13 mouse cellular contexts compared by ENCODE assay signal in the genomic region with DNA sequence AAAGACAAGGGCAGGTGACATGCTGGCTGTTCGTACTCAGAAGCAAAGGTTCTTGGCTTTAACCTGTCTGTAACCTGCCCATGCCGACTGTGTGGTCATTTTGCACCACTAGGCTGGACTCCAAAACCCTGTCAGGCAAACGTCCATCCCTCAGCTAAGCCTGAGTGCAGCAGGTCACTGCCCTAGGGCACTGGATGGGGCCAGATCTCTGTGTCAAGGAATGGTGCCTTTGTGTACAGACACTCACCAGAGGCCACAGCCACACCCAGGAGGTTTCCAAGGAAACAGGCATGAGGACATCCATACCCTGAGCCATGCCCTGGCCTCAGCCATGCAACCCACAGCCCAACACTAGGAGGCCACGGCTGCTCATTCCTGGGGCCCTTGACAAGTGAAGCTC.
DNase-seq lines count a peak whose midpoint lies in the region; ATAC-seq lines count a peak whose summit lies in the region.
"Had no signal": no experiment of that assay in that cellular context is flagged by ENCODE, and none has a peak within 500 bp of the region (broad histone marks: within the 10 kb centered on the region; RNA-seq: fewer than 3 reads in every experiment).

No protein-coding gene starts in this region.

- no peaks in the 10 kb centered on the region for H3K4me1 ChIP-seq in liver, embryonic 12.5 days
- peaks cover 55% of the 10 kb centered on the region for H3K4me1 ChIP-seq in midbrain, embryonic 12.5 days

- H3K4me2 ChIP-seq in liver, embryonic 12.5 days, result no peak overlapping the region
- H3K4me2 ChIP-seq in midbrain, embryonic 12.5 days (replicated peaks), result no peak overlapping the region

- ATAC-seq in liver, embryonic 12.5 days, result 0 out of 2 replicates have a peak, but pooled peaks have one; percentile 17
- ATAC-seq in midbrain, embryonic 12.5 days (ENCODE audit: low FRiP score, low read depth), result no peak
- ATAC-seq: lung, postnatal 0 days had no signal

- H3K9me3 ChIP-seq in liver, embryonic 12.5 days (replicated peaks), result no peaks in the 10 kb centered on the region; the same call in 1 of the 2 replicates
- no peaks in the 10 kb centered on the region for H3K9me3 ChIP-seq in midbrain, embryonic 12.5 days

- no peak overlapping the region for H3K4me3 ChIP-seq in liver, embryonic 12.5 days
- H3K4me3 ChIP-seq in midbrain, embryonic 12.5 days, result no peak overlapping the region

- no peaks in the 10 kb centered on the region for H3K27me3 ChIP-seq in liver, embryonic 12.5 days (replicated peaks)
- peaks cover 5% of the 10 kb centered on the region; the same call in 1 of the 2 replicates for H3K27me3 ChIP-seq in midbrain, embryonic 12.5 days

- no peaks in the 10 kb centered on the region for H3K36me3 ChIP-seq in liver, embryonic 12.5 days
- no peaks in the 10 kb centered on the region for H3K36me3 ChIP-seq in midbrain, embryonic 12.5 days

- H3K9ac ChIP-seq in liver, embryonic 12.5 days, result no peak overlapping the region
- no peak overlapping the region for H3K9ac ChIP-seq in midbrain, embryonic 12.5 days (replicated peaks)

- peak; percentile 68 for DNase-seq in adrenal gland, postnatal 14 days
- no peak for DNase-seq in adrenal gland, adult 18-20 months (ENCODE audit: low spot score in 2 of 2)
- DNase-seq in liver, result no peak
- DNase-seq in retina, postnatal 1 day, result peak; percentile 15
- DNase-seq in urinary bladder, postnatal 14 days (ENCODE audit: low spot score), result no peak
- DNase-seq in heart, postnatal 25 days (ENCODE audit: low spot score), result no peak
- DNase-seq: cerebellum, postnatal 36 days; heart, adult 18-20 months; heart, postnatal 36 days; thymus, postnatal 14 days had no signal

- no peak overlapping the region for H3K27ac ChIP-seq in liver, embryonic 12.5 days
- H3K27ac ChIP-seq in midbrain, embryonic 12.5 days (replicated peaks), result peak overlapping the region; percentile 31; the same call in 1 of the 2 replicates

- 50% methylated on average over 4 of the region's 4 CpGs for WGBS in liver, embryonic 12.5 days (ENCODE audit: insufficient replicate concordance)
- WGBS in midbrain, embryonic 12.5 days, result 34% methylated on average over 4 of the region's 4 CpGs

- intact Hi-C loops in heart, postnatal 25 days (cut with DNase I), result no loop called here

Comparison
In these comparisons a context has a peak if more than half of its experiments do, and no peak if none do; other contexts are left out.
1. DNase-seq: peak in adrenal gland, postnatal 14 days (single experiment) and retina, postnatal 1 day (single experiment); none in adrenal gland, adult 18-20 months (0 of 2), liver (single experiment), urinary bladder, postnatal 14 days (single experiment) and heart, postnatal 25 days (single experiment).